Mouse (Mus musculus) limb, embryonic 13.5 days (tissue): ENCODE measurements around the gene Phyhipl. TPM values are rescaled to one million over a fixed set of nuclear protein-coding genes. Genes with fewer than 3 reads are reported as not detected.

ENCODE experiments used
- ATAC-seq: fragments of 200-750 bp; cut with Nextera tagmentation; 2 replicates; pipeline ENCODE4 v1.8.0; 2017; ENCODE audit warnings: low read depth, moderate number of reproducible peaks, moderate TSS enrichment; ENCODE audit not compliant: low FRiP score
- H3K27ac ChIP-seq: fragments of 300-500 bp; sonication (generic); 2 replicates; pipeline ENCODE4 v1.5.1; 2015; ENCODE audit warnings: inconsistent platforms, mild to moderate bottlenecking, moderate library complexity
- H3K27me3 ChIP-seq: fragments of 300-500 bp; sonication (generic); 2 replicates; pipeline ENCODE4 v1.6.1; 2015; ENCODE audit warnings: mild to moderate bottlenecking, inconsistent platforms
- H3K36me3 ChIP-seq: fragments of 300-500 bp; sonication (generic); 2 replicates; pipeline ENCODE4 v1.6.1; 2015; ENCODE audit warnings: inconsistent platforms, mild to moderate bottlenecking, moderate library complexity
- H3K4me1 ChIP-seq: fragments of 300-500 bp; sonication (generic); 2 replicates; pipeline ENCODE4 v1.6.1; 2015; ENCODE audit warnings: inconsistent platforms
- H3K4me2 ChIP-seq: fragments of 300-500 bp; sonication (generic); replicated peaks from 2 replicates; pipeline ENCODE4 v1.6.1; 2015; ENCODE audit warnings: inconsistent platforms, mild to moderate bottlenecking, moderate library complexity
- H3K4me3 ChIP-seq: fragments of 300-500 bp; sonication (generic); 2 replicates; pipeline ENCODE4 v1.5.1; 2015; ENCODE audit warnings: moderate library complexity, mild to moderate bottlenecking, inconsistent platforms
- H3K9ac ChIP-seq: fragments of 300-500 bp; sonication (generic); 2 replicates; pipeline ENCODE4 v1.6.1; 2015; ENCODE audit warnings: mild to moderate bottlenecking, inconsistent platforms
- H3K9me3 ChIP-seq: fragments of 300-500 bp; sonication (generic); 2 replicates; pipeline ENCODE4 v1.6.1; 2016; ENCODE audit warnings: inconsistent platforms
- WGBS: fragments of 180-500 bp; shearing (Covaris S2); methylation state at CpG from one replicate; pipeline ENCODE4 v1.1.7; 2015; 5-methylcytosine and 5-hydroxymethylcytosine counted together
- polyA plus RNA-seq: library from polyadenylated mRNA; unstranded; fragments of >200 nt; fragmentation: Nextera tagmentation; extraction: Ambion mirVana; gene quantifications from 2 replicates; pipeline ENCODE4 v1.2.1, GENCODE M21; 2015

The Phyhipl gene
- polyA plus RNA-seq, 1 experiment from 2014 or later, result 3.7 TPM

GRCm38 (mm10) chr10:70654655-70655054 lies 1.1 kb downstream of the Phyhipl start:
- WGBS, result 79% methylated on average over 4 of the region's 4 CpGs
- no peaks in the 10 kb centered on the region for H3K27me3 ChIP-seq
- H3K36me3 ChIP-seq, result no peaks in the 10 kb centered on the region
- no peak overlapping the region for H3K4me3 ChIP-seq
- no peak overlapping the region for H3K4me2 ChIP-seq
- H3K4me1 ChIP-seq, result peaks cover 5% of the 10 kb centered on the region
- no peak overlapping the region for H3K27ac ChIP-seq
- no peak overlapping the region for H3K9ac ChIP-seq
- ATAC-seq, result no peak
- no peaks in the 10 kb centered on the region for H3K9me3 ChIP-seq

- no peaks in the 10 kb centered on the region for H3K9me3 ChIP-seq
- no peak overlapping the region for H3K9ac ChIP-seq
- H3K27me3 ChIP-seq, result no peaks in the 10 kb centered on the region
- H3K27ac ChIP-seq, result no peak overlapping the region
- no peak overlapping the region for H3K4me2 ChIP-seq
- ATAC-seq, result no peak
- WGBS, result 75% methylated on average over 3 of the region's 3 CpGs
- no peaks in the 10 kb centered on the region for H3K36me3 ChIP-seq
- H3K4me3 ChIP-seq, result no peak overlapping the region
- peaks cover 5% of the 10 kb centered on the region for H3K4me1 ChIP-seq
These were observed 1.6 kb downstream of the Phyhipl start for GRCm38 (mm10) chr10:70654139-70654538.

- no peak overlapping the region for H3K9ac ChIP-seq
- H3K4me3 ChIP-seq, result no peak overlapping the region
- H3K27me3 ChIP-seq, result no peaks in the 10 kb centered on the region
- no peak overlapping the region for H3K27ac ChIP-seq
- peaks cover 5% of the 10 kb centered on the region for H3K4me1 ChIP-seq
- no peaks in the 10 kb centered on the region for H3K9me3 ChIP-seq
- no peak overlapping the region for H3K4me2 ChIP-seq
- 60% methylated on average over 16 of the region's 16 CpGs for WGBS
- no peaks in the 10 kb centered on the region for H3K36me3 ChIP-seq
- ATAC-seq, result no peak
These were observed 3.8 kb downstream of the Phyhipl start for GRCm38 (mm10) chr10:70651769-70652648.

- H3K27ac ChIP-seq, result no peak overlapping the region
- no peak overlapping the region for H3K4me2 ChIP-seq
- 53% methylated on average over 5 of the region's 5 CpGs for WGBS
- no peak for ATAC-seq
- no peak overlapping the region for H3K9ac ChIP-seq
- H3K9me3 ChIP-seq, result no peaks in the 10 kb centered on the region
- H3K4me3 ChIP-seq, result no peak overlapping the region
- H3K36me3 ChIP-seq, result no peaks in the 10 kb centered on the region
- no peaks in the 10 kb centered on the region for H3K27me3 ChIP-seq
- no peaks in the 10 kb centered on the region for H3K4me1 ChIP-seq
These were observed 6.9 kb downstream of the Phyhipl start for GRCm38 (mm10) chr10:70648831-70649230.

- no peak overlapping the region for H3K27ac ChIP-seq
- no peak overlapping the region for H3K9ac ChIP-seq
- no peak for ATAC-seq
- peaks cover 13% of the 10 kb centered on the region for H3K4me1 ChIP-seq
- H3K27me3 ChIP-seq, result no peaks in the 10 kb centered on the region
- no peaks in the 10 kb centered on the region for H3K9me3 ChIP-seq
- H3K36me3 ChIP-seq, result no peaks in the 10 kb centered on the region
- no peak overlapping the region for H3K4me2 ChIP-seq
- H3K4me3 ChIP-seq, result no peak overlapping the region
- WGBS, result 71% methylated on average over 9 of the region's 9 CpGs
These were observed 12.6 kb downstream of the Phyhipl start for GRCm38 (mm10) chr10:70643131-70643530.

- peaks cover 13% of the 10 kb centered on the region for H3K4me1 ChIP-seq
- peak overlapping the region; percentile 52; the same call in 1 of the 2 replicates for H3K27ac ChIP-seq
- H3K27me3 ChIP-seq, result no peaks in the 10 kb centered on the region
- peak overlapping the region; percentile 31; the same call in 1 of the 2 replicates for H3K4me2 ChIP-seq
- no peak overlapping the region for H3K4me3 ChIP-seq
- ATAC-seq, result no peak
- no peaks in the 10 kb centered on the region for H3K9me3 ChIP-seq
- H3K9ac ChIP-seq, result no peak overlapping the region
- no peaks in the 10 kb centered on the region for H3K36me3 ChIP-seq
- 72% methylated on average over 11 of the region's 11 CpGs for WGBS
These were observed 14.7 kb downstream of the Phyhipl start for GRCm38 (mm10) chr10:70640896-70641596.

- H3K36me3 ChIP-seq, result no peaks in the 10 kb centered on the region
- no peak overlapping the region for H3K4me3 ChIP-seq
- peaks cover 13% of the 10 kb centered on the region for H3K4me1 ChIP-seq
- H3K9ac ChIP-seq, result no peak overlapping the region
- H3K9me3 ChIP-seq, result no peaks in the 10 kb centered on the region
- peak overlapping the region; percentile 31 for H3K4me2 ChIP-seq
- WGBS, result 45% methylated on average over 17 of the region's 17 CpGs
- H3K27me3 ChIP-seq, result no peaks in the 10 kb centered on the region
- H3K27ac ChIP-seq, result peak overlapping the region; percentile 52; the same call in 1 of the 2 replicates
- ATAC-seq, result peak; percentile 74
These were observed 15.6 kb downstream of the Phyhipl start for GRCm38 (mm10) chr10:70640075-70640737.

- 85% methylated on average over 12 of the region's 12 CpGs for WGBS
- Histone ChIP-seq H3K4me2 (no peak overlapping the region), H3K36me3 (no peaks in the 10 kb centered on the region), H3K27ac (no peak overlapping the region), H3K4me3 (no peak overlapping the region), H3K27me3 (no peaks in the 10 kb centered on the region), H3K9ac (no peak overlapping the region), H3K4me1 (peaks cover 13% of the 10 kb centered on the region), H3K9me3 (no peaks in the 10 kb centered on the region)
- no peak for ATAC-seq
These were observed 18.0 kb downstream of the Phyhipl start for GRCm38 (mm10) chr10:70637640-70638328.

GRCm38 (mm10) chr10:70635261-70635660 lies 20.5 kb downstream of the Phyhipl start:
- peaks cover 5% of the 10 kb centered on the region for H3K4me1 ChIP-seq
- H3K27ac ChIP-seq, result no peak overlapping the region
- no peaks in the 10 kb centered on the region for H3K36me3 ChIP-seq
- no peaks in the 10 kb centered on the region for H3K27me3 ChIP-seq
- H3K4me2 ChIP-seq, result no peak overlapping the region
- 72% methylated on average over 1 of the region's 1 CpGs for WGBS
- ATAC-seq, result no peak
- H3K4me3 ChIP-seq, result no peak overlapping the region
- no peak overlapping the region for H3K9ac ChIP-seq
- no peaks in the 10 kb centered on the region for H3K9me3 ChIP-seq

GRCm38 (mm10) chr10:70631142-70631541 lies 24.6 kb downstream of the Phyhipl start:
- H3K36me3 ChIP-seq, result no peaks in the 10 kb centered on the region
- WGBS, result 77% methylated on average over 1 of the region's 1 CpGs
- H3K9me3 ChIP-seq, result no peaks in the 10 kb centered on the region
- H3K4me1 ChIP-seq, result no peaks in the 10 kb centered on the region
- no peak overlapping the region for H3K4me2 ChIP-seq
- ATAC-seq, result no peak
- no peak overlapping the region for H3K27ac ChIP-seq
- no peak overlapping the region for H3K9ac ChIP-seq
- H3K4me3 ChIP-seq, result no peak overlapping the region
- H3K27me3 ChIP-seq, result no peaks in the 10 kb centered on the region

- Histone ChIP-seq H3K27ac (no peak overlapping the region), H3K9ac (no peak overlapping the region), H3K4me2 (no peak overlapping the region), H3K27me3 (no peaks in the 10 kb centered on the region), H3K36me3 (no peaks in the 10 kb centered on the region), H3K4me3 (no peak overlapping the region), H3K4me1 (no peaks in the 10 kb centered on the region), H3K9me3 (no peaks in the 10 kb centered on the region)
- no peak for ATAC-seq
- WGBS, result 95% methylated on average over 3 of the region's 3 CpGs
These were observed 32.3 kb downstream of the Phyhipl start for GRCm38 (mm10) chr10:70623461-70623860.
